Mouse (Mus musculus): ENCODE measurements around the gene Vash1. TPM values are rescaled to one million over a fixed set of nuclear protein-coding genes. Genes with fewer than 3 reads are reported as not detected.

Gene Vash1
- total RNA-seq (2023), result not detected in 4 replicates

DNA sequence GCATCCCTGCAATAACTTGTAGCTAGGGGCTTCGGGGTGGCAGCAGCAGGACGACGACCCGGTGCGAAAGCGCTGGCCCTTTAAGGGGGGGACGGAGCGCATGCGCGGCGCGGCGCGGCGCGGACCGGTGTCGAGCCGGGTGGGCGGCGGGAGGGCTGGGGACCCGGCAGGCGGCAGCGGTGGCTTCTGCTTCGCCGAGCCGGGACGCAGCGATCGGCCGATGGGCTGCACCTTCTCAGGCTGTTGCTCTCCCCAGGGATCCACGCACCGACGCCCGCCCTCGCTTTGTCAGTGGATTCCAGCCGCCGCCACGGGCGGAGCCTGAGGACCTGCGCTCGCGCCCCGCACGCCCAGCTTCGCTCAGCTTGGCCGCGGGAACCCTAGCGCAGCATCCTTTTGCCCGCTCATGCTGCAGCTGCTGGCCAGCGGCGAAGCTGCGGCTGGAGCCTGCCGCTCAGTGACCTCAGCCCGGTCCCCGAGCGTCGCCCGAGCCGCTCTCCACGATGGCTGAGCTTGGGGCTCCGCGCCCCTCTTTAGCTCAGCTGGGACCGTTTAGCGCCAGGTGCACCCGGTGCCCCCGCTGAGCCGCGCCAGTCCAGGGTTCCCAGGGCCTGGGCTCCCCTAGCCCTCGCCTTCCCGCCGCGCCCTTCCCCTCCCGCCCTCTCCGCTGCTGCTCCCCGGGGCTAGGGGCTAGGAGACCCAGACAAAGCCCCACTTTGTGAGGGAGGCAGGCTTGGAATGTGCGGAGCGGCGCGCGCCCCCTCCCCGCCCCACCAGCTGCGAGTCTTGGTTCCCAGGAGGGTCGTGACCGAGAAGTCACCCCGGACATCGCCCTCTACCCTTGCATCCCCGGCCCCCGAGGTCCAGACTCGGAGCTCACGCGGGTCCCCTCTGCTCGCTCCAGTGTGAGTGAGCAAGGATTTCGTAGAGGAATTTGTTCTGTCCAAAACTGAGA lies at the start of gene Vash1:
Gene Vash1 (plus strand): TSS at position 110 of the 955 bp plus-strand sequence.

GRCm38 (mm10) chr12:86726120-86726640 lies 47.7 kb downstream of the Vash1 start, which contains the start of gene Angel1:
Angel1 (minus strand) TSS chr12:86726460.

DNA sequence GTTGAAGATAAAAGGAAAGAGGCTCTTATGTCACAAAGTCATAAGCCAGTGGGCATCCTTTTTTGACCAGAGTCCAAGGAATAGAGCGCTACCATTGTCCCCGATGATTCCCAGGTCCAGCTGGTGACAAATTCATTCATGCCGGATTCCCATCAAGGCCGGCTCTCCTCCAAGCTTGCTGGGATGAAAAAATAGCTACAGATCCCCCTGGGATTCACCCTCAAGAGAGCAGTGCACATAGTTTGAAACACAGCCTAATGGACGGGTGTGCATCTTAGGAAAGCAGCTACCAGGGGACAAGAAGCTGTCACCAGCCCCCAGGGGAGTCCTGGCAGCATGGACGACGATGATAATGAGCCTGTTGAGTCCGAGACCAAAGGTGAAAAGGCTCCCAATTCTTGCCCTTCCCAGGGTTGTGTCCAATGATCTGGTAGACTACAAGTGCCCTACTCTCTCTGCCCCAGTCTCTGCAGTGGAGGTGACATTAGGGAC lies 55.9 kb downstream of the Vash1 start, which contains the start of gene Lrrc74a:
Gene Lrrc74a (plus strand): TSS at position 51 of the 492 bp plus-strand sequence.

Other genes starting within 250 kb of the Vash1 start
- 7.7 to 11.0 TPM (median 9.1 TPM) in 4 replicates for gene Angel1, start 47.8 kb downstream of the Vash1 start, total RNA-seq (2023)
- gene Lrrc74a, start 55.7 kb downstream of the Vash1 start, total RNA-seq (2023), result not detected in 4 replicates
- 54.6 to 56.6 TPM (median 55.2 TPM) in 4 replicates for gene Irf2bpl, start 206.1 kb downstream of the Vash1 start, total RNA-seq (2023)